Mouse (Mus musculus) granulocyte monocyte progenitor cell, adult 5-6 weeks (primary cell): ENCODE results near the gene Lipa. TPM values are rescaled to one million over a fixed set of nuclear protein-coding genes. Genes with fewer than 3 reads are reported as not detected.

ENCODE experiments used
- ATAC-seq: replicated peaks from 2 replicates; pipeline ENCODE4 v1.8.0; 2016; ENCODE audit warnings: mild to moderate bottlenecking, moderate TSS enrichment, inconsistent platforms; ENCODE audit not compliant: poor library complexity, severe bottlenecking
- total RNA-seq, 2 experiments: library from RNA; stranded (forward) in 1 of 2; stranded (reverse) in 1 of 2; fragments of 200-712, 200-1000 nt in 1 of 2; fragments of >200 nt in 1 of 2; fragmentation: Nextera tagmentation in 1 of 2; gene quantifications; 2 replicates each; pipeline ENCODE4 v1.2.3; 2014 to 2017

Gene Lipa
- total RNA-seq, 2 experiments from 2014 or later, result 33.1 to 49.7 TPM

DNA sequence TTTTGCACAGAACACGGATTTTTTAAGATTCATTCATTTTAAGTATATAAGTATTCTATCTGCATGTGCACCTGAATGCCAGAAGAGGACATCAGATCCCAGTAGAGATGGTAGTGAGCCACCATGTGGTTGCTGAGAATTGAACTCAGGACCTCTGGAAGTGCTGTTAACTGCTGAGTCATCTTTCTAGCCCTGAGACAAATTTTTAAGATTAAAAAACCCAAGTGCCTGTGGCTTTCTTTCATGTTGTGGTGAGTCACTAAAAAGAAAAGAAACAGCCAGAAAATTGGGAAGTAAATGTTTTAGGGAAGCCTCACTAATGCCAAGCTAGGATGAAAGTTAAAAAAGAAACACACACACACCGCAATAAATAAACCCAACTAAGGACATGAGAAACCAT is 55.6 kb downstream of the Lipa start:
- ATAC-seq, result peak; percentile 27; the same call in 1 of the 2 replicates

- no peak for ATAC-seq
Observed at GRCm38 (mm10) chr19:34468794-34469193, 58.5 kb downstream of the Lipa start.

DNA sequence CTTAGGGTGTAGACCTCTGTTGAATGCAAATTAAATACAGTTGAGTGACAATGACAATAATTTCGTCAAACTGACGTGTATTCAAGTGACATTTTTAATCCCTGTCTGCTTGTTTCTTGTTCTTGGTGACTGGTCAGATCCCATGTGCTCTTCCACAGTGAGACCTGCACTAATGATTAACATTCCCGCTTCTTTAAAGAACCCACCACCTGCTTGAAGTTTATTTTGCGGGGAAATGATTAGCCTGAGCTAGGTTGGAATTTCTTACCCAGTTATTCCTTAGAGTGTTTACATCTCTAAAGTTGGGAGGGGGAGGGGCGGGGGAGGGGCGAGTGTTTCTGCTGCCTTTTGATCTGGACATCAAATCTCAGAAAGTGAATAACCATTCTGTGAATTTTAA is 59.1 kb downstream of the Lipa start:
- ATAC-seq, result no peak

DNA sequence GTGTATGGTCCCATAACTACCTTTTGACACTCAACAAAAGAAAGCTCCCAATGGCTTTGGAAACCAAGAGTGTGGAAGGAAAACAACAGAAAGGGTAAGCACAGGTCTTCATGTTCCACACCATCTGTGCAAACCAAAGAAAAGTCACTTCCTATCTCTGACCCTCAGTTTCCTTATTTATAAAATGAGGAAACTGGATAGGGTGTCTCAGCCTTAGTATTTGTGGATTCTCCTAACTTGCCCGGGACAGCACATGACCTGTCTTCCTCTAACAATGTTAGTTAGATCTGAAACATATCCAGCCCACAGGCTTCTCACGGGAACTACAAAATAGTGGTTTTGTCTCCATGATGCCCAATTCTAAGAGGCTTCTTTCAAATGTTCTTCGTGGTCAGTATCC is 62.8 kb downstream of the Lipa start:
- peak; percentile 75 for ATAC-seq

- ATAC-seq, result no peak
Observed at GRCm38 (mm10) chr19:34461451-34462019, 65.7 kb downstream of the Lipa start.

DNA sequence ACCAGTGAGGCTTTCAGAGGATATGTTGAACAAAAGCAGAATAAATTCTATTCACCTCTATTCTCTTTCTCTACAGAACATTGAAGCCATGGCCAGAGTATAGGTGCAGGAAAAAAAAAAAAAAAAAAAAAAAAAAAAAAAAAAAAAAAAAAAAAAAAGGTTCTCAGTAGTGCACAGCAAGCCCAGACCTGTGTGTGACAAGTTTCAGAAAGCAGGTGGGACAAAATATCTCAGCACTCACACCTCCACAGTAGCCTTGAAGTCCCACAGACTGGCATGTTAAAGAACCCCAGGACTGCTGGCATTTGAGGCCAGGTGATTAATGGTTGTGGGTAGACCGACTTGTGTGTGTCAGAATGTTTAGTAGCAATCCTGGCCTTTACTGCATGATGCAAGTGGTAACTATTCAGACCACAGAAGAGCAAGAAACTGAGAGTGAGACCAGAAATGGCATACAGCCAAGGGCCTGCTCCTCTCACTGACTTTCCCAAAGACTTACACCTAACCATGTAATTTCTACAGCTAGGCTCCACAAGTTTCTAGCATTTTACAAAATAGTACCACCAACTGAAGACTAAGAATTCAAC is 76.4 kb downstream of the Lipa start:
- ATAC-seq, result no peak

GRCm38 (mm10) chr19:34448851-34449250 is 78.4 kb downstream of the Lipa start:
- ATAC-seq, result no peak

- ATAC-seq, result peak; percentile 67
Observed at GRCm38 (mm10) chr19:34445410-34446012, 81.8 kb downstream of the Lipa start.

GRCm38 (mm10) chr19:34444785-34445184 is 82.5 kb downstream of the Lipa start:
- peak; percentile 73 for ATAC-seq

Other genes with a start within 250 kb of the Lipa start
- gene Fas, start 236.8 kb downstream of the Lipa start, total RNA-seq (2014; fragmentation: Nextera tagmentation), result 2.7 TPM in 1 of 2 replicates, not detected in the other
- gene Fas, start 236.8 kb downstream of the Lipa start, total RNA-seq (2017), result 0.15 and 3.4 TPM in 2 replicates
- not detected in 2 replicates for gene Ch25h, start 52.3 kb downstream of the Lipa start, total RNA-seq (2014; fragmentation: Nextera tagmentation)
- gene Ch25h, start 52.3 kb downstream of the Lipa start, total RNA-seq (2017), result not detected in 2 replicates
- gene Ifit2, start 23.2 kb upstream of the Lipa start, total RNA-seq (2014; fragmentation: Nextera tagmentation), result 8.9 and 9.2 TPM in 2 replicates
- 17.8 and 19.6 TPM in 2 replicates for gene Ifit2, start 23.2 kb upstream of the Lipa start, total RNA-seq (2017)
- gene Ifit3, start 56.1 kb upstream of the Lipa start, total RNA-seq (2014; fragmentation: Nextera tagmentation), result not detected in 2 replicates
- 1.1 and 3.5 TPM in 2 replicates for gene Ifit3, start 56.1 kb upstream of the Lipa start, total RNA-seq (2017)
- gene Ifit1bl1, start 74.5 kb upstream of the Lipa start, total RNA-seq (2014; fragmentation: Nextera tagmentation), result not detected in 2 replicates
- gene Ifit1bl1, start 74.5 kb upstream of the Lipa start, total RNA-seq (2017), result 0.46 and 0.56 TPM in 2 replicates
- gene Ifit3b, start 80.5 kb upstream of the Lipa start, total RNA-seq (2014; fragmentation: Nextera tagmentation), result not detected in 2 replicates
- gene Ifit3b, start 80.5 kb upstream of the Lipa start, total RNA-seq (2017), result not detected in 2 replicates
- not detected in 2 replicates for gene Ifit1bl2, start 113.3 kb upstream of the Lipa start, total RNA-seq (2014; fragmentation: Nextera tagmentation)
- gene Ifit1bl2, start 113.3 kb upstream of the Lipa start, total RNA-seq (2017), result 0.04 and 1.3 TPM in 2 replicates
- gene Ifit1, start 113.4 kb upstream of the Lipa start, total RNA-seq (2014; fragmentation: Nextera tagmentation), result 0.15 TPM in 1 of 2 replicates, not detected in the other
- gene Ifit1, start 113.4 kb upstream of the Lipa start, total RNA-seq (2017), result 0.05 and 0.73 TPM in 2 replicates
- gene Slc16a12, start 219.8 kb upstream of the Lipa start, total RNA-seq (2014; fragmentation: Nextera tagmentation), result not detected in 2 replicates
- 0.10 and 0.17 TPM in 2 replicates for gene Slc16a12, start 219.8 kb upstream of the Lipa start, total RNA-seq (2017)